Mouse (Mus musculus) thymus, adult 2 months (tissue): Measurements from ENCODE around the gene Fubp3.

Source experiments
- CTCF ChIP-seq: fragments of 200-500 bp; IDR thresholded peaks from 2 replicates; pipeline ENCODE4 v1.5.1; 2012; ENCODE audit warnings: mild to moderate bottlenecking, control low read depth, low read length, moderate library complexity, borderline replicate concordance; ENCODE audit not compliant: control insufficient read depth, poor library complexity, insufficient read depth; ENCODE audit errors: extremely low read depth
- POLR2A ChIP-seq: fragments of 200-500 bp; IDR thresholded peaks from 2 replicates; pipeline ENCODE4 v1.6.1; 2012; ENCODE audit warnings: mild to moderate bottlenecking, low read length, control low read depth, moderate library complexity; ENCODE audit not compliant: control insufficient read depth, poor library complexity, insufficient read depth; ENCODE audit errors: extremely low read depth

DNA sequence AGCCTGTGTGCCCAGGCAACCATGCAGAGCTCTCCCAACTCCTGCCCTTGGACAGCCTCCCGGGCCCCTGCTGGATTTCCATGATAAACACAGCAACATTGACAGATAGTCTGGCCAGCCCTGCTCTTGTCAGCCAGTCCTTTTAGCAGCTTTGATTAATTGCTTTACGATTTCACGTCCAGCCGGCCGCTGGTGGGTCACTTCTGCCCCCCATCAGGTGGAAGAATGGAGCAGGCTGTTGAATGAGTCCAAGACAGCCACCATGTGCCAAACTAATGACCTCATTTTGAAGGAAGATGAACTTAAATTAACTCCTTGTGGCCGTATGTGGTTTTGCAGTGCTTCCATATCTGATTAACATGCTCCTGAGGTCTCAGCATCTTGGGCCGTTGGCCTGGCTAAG lies 37.4 kb downstream of the Fubp3 start:
- TF ChIP-seq CTCF = no peak
- TF ChIP-seq POLR2A = no peak
